Mouse (Mus musculus): ENCODE results near the gene Asf1a. TPM values are rescaled to one million over a fixed set of nuclear protein-coding genes. Genes with fewer than 3 reads are reported as not detected.
"Not testable (repeated sequence)": the region's sequence is repeated elsewhere in the genome, so short reads cannot be mapped to it uniquely, and the experiment has no call there.

The Asf1a gene
- total and polyA plus RNA-seq, 3 experiments, result 1.8 to 36.6 (median 26.4) TPM

GRCm38 (mm10) chr10:53635246-53635971, 38.9 kb downstream of the Asf1a start:
- DNase-seq, result no peak

GRCm38 (mm10) chr10:53641507-53641906, 45.0 kb downstream of the Asf1a start:
- no peak for DNase-seq

GRCm38 (mm10) chr10:53650683-53651082, 54.1 kb downstream of the Asf1a start:
- DNase-seq, result no peak

GRCm38 (mm10) chr10:53654239-53654638, 57.7 kb downstream of the Asf1a start:
- DNase-seq, result not testable (repeated sequence)

Other genes starting within 250 kb of the Asf1a start
- gene Cep85l, start 216.8 kb upstream of the Asf1a start, total RNA-seq (2021), result 10 to 100 TPM in 1 of 2 experiments, 1 to 10 TPM in 1; 9.5 to 10.6 TPM
- gene Cep85l, start 216.8 kb upstream of the Asf1a start, polyA plus RNA-seq (2012; rRNA removed), result 3.6 TPM in 2 replicates
- gene Mcm9, start 33.7 kb downstream of the Asf1a start, total RNA-seq (2021), result 1 to 10 TPM; 8.9 to 9.1 TPM
- 2.2 and 3.1 TPM in 2 replicates for gene Mcm9, start 33.7 kb downstream of the Asf1a start, polyA plus RNA-seq (2012; rRNA removed)
- gene Fam184a, start 154.4 kb downstream of the Asf1a start, total RNA-seq (2021), result 1 to 10 TPM; 2.6 to 2.9 TPM
- gene Fam184a, start 154.4 kb downstream of the Asf1a start, polyA plus RNA-seq (2012; rRNA removed), result 0.35 and 0.42 TPM in 2 replicates

Measured in adrenal gland, adult 2 months (tissue).